Mouse (Mus musculus) kidney, adult 2 months (tissue): Measurements from ENCODE around the gene Snx4.

Source experiments
- CTCF ChIP-seq: fragments of 200-500 bp; conservative IDR thresholded peaks from 2 replicates; pipeline ENCODE4 v1.5.1; 2011; ENCODE audit warnings: low read depth, mild to moderate bottlenecking, control low read depth, low read length, moderate library complexity, mixed read lengths; ENCODE audit not compliant: insufficient read depth, insufficient read length
- POLR2A ChIP-seq: fragments of 200-500 bp; IDR thresholded peaks from one replicate; pipeline ENCODE4 v1.6.1; 2011; ENCODE audit warnings: low read depth, low read length, control low read depth

DNA sequence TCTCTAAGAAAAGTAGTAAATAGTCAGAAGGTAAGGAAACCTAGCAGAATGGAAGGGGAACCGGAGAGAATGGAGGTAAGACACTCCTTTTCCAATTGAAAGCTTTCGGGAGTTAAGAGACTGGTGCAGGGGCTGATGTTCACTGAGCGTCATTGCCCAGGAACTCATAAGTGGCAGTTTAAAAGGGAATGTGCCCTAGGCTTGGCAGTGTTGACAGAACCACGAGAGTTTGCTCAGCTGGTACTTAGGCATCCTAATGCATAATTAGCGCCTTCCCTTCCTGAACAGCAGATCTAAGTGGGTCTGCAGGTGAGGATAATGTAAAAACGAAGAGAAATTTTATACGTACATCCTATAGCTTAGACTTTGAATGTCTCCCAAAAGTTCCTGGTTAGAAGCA lies 4.4 kb downstream of the Snx4 start:
- TF ChIP-seq CTCF (no peak), POLR2A (no peak)
